Mouse (Mus musculus) urinary bladder, postnatal 10 days (tissue): ENCODE results near the gene Tnk1.
"Not testable (repeated sequence)": the region's sequence is repeated elsewhere in the genome, so short reads cannot be mapped to it uniquely, and the experiment has no call there.

Experiments used
- DNase-seq: peaks from one replicate; pipeline ENCODE4 v3.0.0; 2022; ENCODE audit warnings: low spot score

Gene Tnk1

GRCm38 (mm10) chr11:69878952-69879351 lies 20.4 kb upstream of the Tnk1 start:
- DNase-seq, result no peak

GRCm38 (mm10) chr11:69878399-69878798 lies 19.9 kb upstream of the Tnk1 start:
- DNase-seq, result no peak

GRCm38 (mm10) chr11:69877878-69878277 lies 19.3 kb upstream of the Tnk1 start, which contains the start of gene Tmem95:
Tmem95 (minus strand) TSS chr11:69878018.
- DNase-seq, result no peak

GRCm38 (mm10) chr11:69876867-69877266 lies 18.3 kb upstream of the Tnk1 start:
- DNase-seq, result peak; percentile 55

- DNase-seq, result no peak
Observed at GRCm38 (mm10) chr11:69876186-69876585, 17.7 kb upstream of the Tnk1 start.

GRCm38 (mm10) chr11:69872451-69872850 lies 13.9 kb upstream of the Tnk1 start:
- no peak for DNase-seq

- no peak for DNase-seq
Observed at GRCm38 (mm10) chr11:69871822-69872221, 13.3 kb upstream of the Tnk1 start.

- DNase-seq, result no peak
Observed at GRCm38 (mm10) chr11:69870289-69871069, 11.9 kb upstream of the Tnk1 start.

- no peak for DNase-seq
Observed at GRCm38 (mm10) chr11:69867335-69867734, 8.8 kb upstream of the Tnk1 start.

- no peak for DNase-seq
Observed at GRCm38 (mm10) chr11:69865561-69865960, 7.0 kb upstream of the Tnk1 start.

GRCm38 (mm10) chr11:69864138-69864860 lies 5.8 kb upstream of the Tnk1 start:
- DNase-seq, result no peak

- DNase-seq, result not testable (repeated sequence)
Observed at GRCm38 (mm10) chr11:69863729-69864128, 5.2 kb upstream of the Tnk1 start.

GRCm38 (mm10) chr11:69855347-69855746 lies 3.2 kb downstream of the Tnk1 start:
- DNase-seq, result no peak

GRCm38 (mm10) chr11:69854680-69855079 lies 3.9 kb downstream of the Tnk1 start:
- DNase-seq, result no peak

GRCm38 (mm10) chr11:69853994-69854393 lies 4.5 kb downstream of the Tnk1 start:
- no peak for DNase-seq

GRCm38 (mm10) chr11:69850754-69851153 lies 7.8 kb downstream of the Tnk1 start:
- no peak for DNase-seq

- no peak for DNase-seq
Observed at GRCm38 (mm10) chr11:69849884-69850283, 8.6 kb downstream of the Tnk1 start.

- no peak for DNase-seq
Observed at GRCm38 (mm10) chr11:69849128-69849527, 9.4 kb downstream of the Tnk1 start.

- no peak for DNase-seq
Observed at GRCm38 (mm10) chr11:69848021-69848420, 10.5 kb downstream of the Tnk1 start.

GRCm38 (mm10) chr11:69846738-69847688 lies 11.5 kb downstream of the Tnk1 start:
- no peak for DNase-seq

- peak; percentile 55 for DNase-seq
Observed at GRCm38 (mm10) chr11:69846198-69846680, 12.3 kb downstream of the Tnk1 start, which contains the start of gene Plscr3. Plscr3 (plus strand) TSS chr11:69846376.

- DNase-seq, result no peak
Observed at GRCm38 (mm10) chr11:69838714-69839104, 19.8 kb downstream of the Tnk1 start.
